Mouse (Mus musculus): ENCODE data around the gene Ifi206.

GRCm38 (mm10) chr1:173429995-173430699, 60.7 kb downstream of the Ifi206 start:
- TF ChIP-seq POLR2A (IDR thresholded peaks at IDR 0.05; ENCODE audit: insufficient read depth, low read depth, low read length), result no peak
- no peak for TF ChIP-seq CTCF (IDR thresholded peaks at IDR 0.05; ENCODE audit: insufficient read depth, low read depth, low read length)

All from olfactory bulb, adult 2 months (tissue).